In the genomic region with DNA sequence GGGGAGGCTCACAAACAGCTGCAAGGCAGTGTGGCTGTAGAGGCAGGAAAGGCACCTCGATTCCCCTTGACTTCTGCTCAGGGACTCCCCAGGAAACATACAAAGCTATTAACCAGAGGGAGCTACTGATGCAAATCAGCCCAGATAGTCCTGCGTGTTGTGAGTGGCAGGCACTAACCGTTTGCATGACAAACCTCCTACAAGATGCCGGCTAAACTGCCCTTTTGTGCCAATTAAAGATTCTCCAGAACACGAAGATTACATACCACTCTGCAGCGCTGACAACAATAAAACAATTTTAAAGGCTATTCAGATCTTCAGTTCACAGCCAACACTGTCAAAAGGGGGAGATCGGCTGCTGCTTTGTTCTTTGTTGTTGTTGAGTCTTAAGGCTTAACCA, we compare ENCODE assay signal across 12 mouse cellular contexts.
DNase-seq lines count a peak whose midpoint lies in the region; ATAC-seq and TF ChIP-seq lines count a peak whose summit lies in the region.
"Had no signal": no experiment of that assay in that cellular context is flagged by ENCODE, and none has a peak within 500 bp of the region (broad histone marks: within the 10 kb centered on the region; RNA-seq: fewer than 3 reads in every experiment).

No protein-coding gene starts in this region.

- H3K27me3 ChIP-seq in kidney, embryonic 16.5 days (ENCODE audit: insufficient read depth, low read length) = no peaks in the 10 kb centered on the region
- H3K27me3 ChIP-seq in hindbrain, embryonic 12.5 days = no peaks in the 10 kb centered on the region
- H3K27me3 ChIP-seq in neural tube, embryonic 13.5 days = no peaks in the 10 kb centered on the region
- H3K27me3 ChIP-seq: limb, embryonic 13.5 days had no signal

- no peak overlapping the region for H3K9ac ChIP-seq in kidney, embryonic 16.5 days (replicated peaks; ENCODE audit: low read length)
- H3K9ac ChIP-seq in hindbrain, embryonic 12.5 days = 0 out of 2 replicates have a peak overlapping the region, but pooled peaks have one; percentile 13
- peak overlapping the region; percentile 49 for H3K9ac ChIP-seq in neural tube, embryonic 13.5 days
- H3K9ac ChIP-seq: limb, embryonic 13.5 days had no signal

- peaks cover 68% of the 10 kb centered on the region for H3K4me1 ChIP-seq in kidney, embryonic 16.5 days (ENCODE audit: insufficient read depth, low read length)
- H3K4me1 ChIP-seq in hindbrain, embryonic 12.5 days = peaks cover 81% of the 10 kb centered on the region
- peaks cover 84% of the 10 kb centered on the region for H3K4me1 ChIP-seq in neural tube, embryonic 13.5 days (replicated peaks)

- peak overlapping the region; percentile 12; the same call in 1 of the 2 replicates for H3K27ac ChIP-seq in kidney, embryonic 16.5 days (ENCODE audit: low read length)
- H3K27ac ChIP-seq in hindbrain, embryonic 12.5 days = peak overlapping the region; percentile 82
- peak overlapping the region; percentile 86 for H3K27ac ChIP-seq in neural tube, embryonic 13.5 days (replicated peaks)
- H3K27ac ChIP-seq: limb, embryonic 13.5 days had no signal

- WGBS in kidney, embryonic 16.5 days = 15% methylated on average over 7 of the region's 7 CpGs
- WGBS in hindbrain, embryonic 12.5 days = 13% methylated on average over 7 of the region's 7 CpGs
- 5% methylated on average over 7 of the region's 7 CpGs for WGBS in neural tube, embryonic 13.5 days

- H3K4me2 ChIP-seq in kidney, embryonic 16.5 days (replicated peaks; ENCODE audit: low read depth, low read length) = no peak overlapping the region
- H3K4me2 ChIP-seq in hindbrain, embryonic 12.5 days (replicated peaks) = no peak overlapping the region
- H3K4me2 ChIP-seq in neural tube, embryonic 13.5 days = no peak overlapping the region
- H3K4me2 ChIP-seq: limb, embryonic 13.5 days had no signal

- no peak for DNase-seq in kidney, adult 11 months
- DNase-seq in brain, embryonic 14.5 days (ENCODE audit: low read depth) = peak; percentile 81
- no peak for DNase-seq in cerebellum, adult 18-20 months
- DNase-seq in thymus, postnatal 4 days = no peak
- DNase-seq: kidney, postnatal 4 days; right cerebral cortex, postnatal 25 days; thymus, postnatal 36 days had no signal

- no peaks in the 10 kb centered on the region for H3K9me3 ChIP-seq in kidney, embryonic 16.5 days (ENCODE audit: low read length)
- no peaks in the 10 kb centered on the region for H3K9me3 ChIP-seq in hindbrain, embryonic 12.5 days (replicated peaks)
- no peaks in the 10 kb centered on the region for H3K9me3 ChIP-seq in neural tube, embryonic 13.5 days
- H3K9me3 ChIP-seq: limb, embryonic 13.5 days had no signal

- no peak for ATAC-seq in kidney, embryonic 16.5 days (ENCODE audit: low FRiP score, low TSS enrichment)
- peak; percentile 30; the same call in 1 of the 2 replicates for ATAC-seq in hindbrain, embryonic 12.5 days (ENCODE audit: low FRiP score)
- ATAC-seq in neural tube, embryonic 13.5 days (ENCODE audit: low read depth) = no peak
- no peak for ATAC-seq in granulocyte monocyte progenitor cell, adult 5-6 weeks (replicated peaks; ENCODE audit: poor library complexity, severe bottlenecking)

- no peak for TF ChIP-seq CTCF in brain, embryonic 14.5 days (IDR thresholded peaks at IDR 0.05; ENCODE audit: borderline replicate concordance, extremely low read depth, insufficient read depth, insufficient read length)

- TF ChIP-seq POLR2A in brain, embryonic 14.5 days (IDR thresholded peaks at IDR 0.05; ENCODE audit: borderline replicate concordance, extremely low read depth, insufficient read depth, insufficient read length, poor library complexity, severe bottlenecking) = no peak

- H3K4me3 ChIP-seq in kidney, embryonic 16.5 days (ENCODE audit: low read length) = no peak overlapping the region
- no peak overlapping the region for H3K4me3 ChIP-seq in hindbrain, embryonic 12.5 days
- no peak overlapping the region for H3K4me3 ChIP-seq in neural tube, embryonic 13.5 days
- H3K4me3 ChIP-seq: limb, embryonic 13.5 days had no signal

- no peaks in the 10 kb centered on the region for H3K36me3 ChIP-seq in kidney, embryonic 16.5 days (ENCODE audit: insufficient read depth, low read length)
- no peaks in the 10 kb centered on the region for H3K36me3 ChIP-seq in hindbrain, embryonic 12.5 days
- H3K36me3 ChIP-seq in neural tube, embryonic 13.5 days = no peaks in the 10 kb centered on the region
- H3K36me3 ChIP-seq: limb, embryonic 13.5 days had no signal

Comparison
In these comparisons a context has a peak if more than half of its experiments do, and no peak if none do; other contexts are left out.
1. H3K27ac ChIP-seq: peak in every context shown above with its lines; median percentile 86 in neural tube, embryonic 13.5 days; 82 in hindbrain, embryonic 12.5 days; 12 in kidney, embryonic 16.5 days.